Mouse (Mus musculus) kidney, embryonic 14.5 days (tissue): ENCODE results near the gene Tns1. TPM values are rescaled to one million over a fixed set of nuclear protein-coding genes. Genes with fewer than 3 reads are reported as not detected.

Source experiments
- ATAC-seq: fragments of 200-750 bp; cut with Nextera tagmentation; 2 replicates; pipeline ENCODE4 v1.8.0; 2017; ENCODE audit warnings: moderate number of reproducible peaks, mild to moderate bottlenecking, moderate TSS enrichment, moderate library complexity; ENCODE audit not compliant: low FRiP score, low TSS enrichment
- H3K27ac ChIP-seq: fragments of 300-500 bp; sonication (generic); 2 replicates; pipeline ENCODE4 v1.5.1; 2014; ENCODE audit warnings: low read depth, mild to moderate bottlenecking, low read length, moderate library complexity, mixed read lengths
- H3K27me3 ChIP-seq: fragments of 300-500 bp; sonication (generic); 2 replicates; pipeline ENCODE4 v1.6.1; 2014; ENCODE audit warnings: mild to moderate bottlenecking, low read length; ENCODE audit not compliant: control insufficient read depth, insufficient read depth
- H3K36me3 ChIP-seq: fragments of 300-500 bp; sonication (generic); 2 replicates; pipeline ENCODE4 v1.6.1; 2014; ENCODE audit warnings: low read length, mixed read lengths; ENCODE audit not compliant: control insufficient read depth, insufficient read depth
- H3K4me1 ChIP-seq: fragments of 300-500 bp; sonication (generic); 2 replicates; pipeline ENCODE4 v1.6.1; 2014; ENCODE audit warnings: low read length, mixed read lengths; ENCODE audit not compliant: control insufficient read depth, insufficient read depth
- H3K4me2 ChIP-seq: fragments of 300-500 bp; sonication (generic); replicated peaks from 2 replicates; pipeline ENCODE4 v1.6.1; 2014; ENCODE audit warnings: low read depth, mild to moderate bottlenecking, low read length
- H3K4me3 ChIP-seq: fragments of 300-500 bp; sonication (generic); 2 replicates; pipeline ENCODE4 v1.5.1; 2014; ENCODE audit warnings: mild to moderate bottlenecking, low read length
- H3K9ac ChIP-seq: fragments of 300-500 bp; sonication (generic); 2 replicates; pipeline ENCODE4 v1.6.1; 2014; ENCODE audit warnings: low read depth, mild to moderate bottlenecking, low read length, moderate library complexity
- H3K9me3 ChIP-seq: fragments of 300-500 bp; sonication (generic); 2 replicates; pipeline ENCODE4 v1.6.1; 2016; ENCODE audit warnings: low read length; ENCODE audit not compliant: control insufficient read depth
- WGBS: fragments of 180-500 bp; shearing (Covaris S2); extraction: QIAGEN DNeasy Blood & Tissue Kit; methylation state at CpG from one replicate; pipeline ENCODE4 v1.1.7; 2014; 5-methylcytosine and 5-hydroxymethylcytosine counted together
- polyA plus RNA-seq: library from polyadenylated mRNA; unstranded; fragments of >200 nt; fragmentation: Nextera tagmentation; extraction: Ambion mirVana; gene quantifications from 2 replicates; pipeline ENCODE4 v1.2.1, GENCODE M21; 2014

Tns1 gene
- polyA plus RNA-seq, 1 experiment from 2014 or later: 59.2 TPM

GRCm38 (mm10) chr1:73911981-73912380, 212.3 kb downstream of the Tns1 start:
- peaks cover 22% of the 10 kb centered on the region for H3K4me1 ChIP-seq
- no peak for ATAC-seq
- H3K4me3 ChIP-seq: no peak overlapping the region
- WGBS: 75% methylated on average over 8 of the region's 8 CpGs
- peaks cover 11% of the 10 kb centered on the region for H3K36me3 ChIP-seq
- no peak overlapping the region for H3K9ac ChIP-seq
- H3K4me2 ChIP-seq: no peak overlapping the region
- no peaks in the 10 kb centered on the region for H3K27me3 ChIP-seq
- no peak overlapping the region for H3K27ac ChIP-seq
- H3K9me3 ChIP-seq: no peaks in the 10 kb centered on the region

GRCm38 (mm10) chr1:73910701-73911100, 213.5 kb downstream of the Tns1 start:
- peaks cover 24% of the 10 kb centered on the region for H3K4me1 ChIP-seq
- peaks cover 4% of the 10 kb centered on the region; the same call in 1 of the 2 replicates for H3K36me3 ChIP-seq
- no peaks in the 10 kb centered on the region for H3K27me3 ChIP-seq
- H3K9me3 ChIP-seq: no peaks in the 10 kb centered on the region
- WGBS: 29% methylated on average over 8 of the region's 8 CpGs
- ATAC-seq: no peak
- no peak overlapping the region for H3K9ac ChIP-seq
- H3K27ac ChIP-seq: no peak overlapping the region
- no peak overlapping the region for H3K4me3 ChIP-seq
- H3K4me2 ChIP-seq: no peak overlapping the region

GRCm38 (mm10) chr1:73910111-73910510, 214.1 kb downstream of the Tns1 start:
- Histone ChIP-seq H3K36me3 (peaks cover 2% of the 10 kb centered on the region; the same call in 1 of the 2 replicates), H3K27ac (no peak overlapping the region), H3K4me2 (no peak overlapping the region), H3K9me3 (no peaks in the 10 kb centered on the region), H3K27me3 (no peaks in the 10 kb centered on the region), H3K4me3 (no peak overlapping the region), H3K9ac (no peak overlapping the region), H3K4me1 (peaks cover 24% of the 10 kb centered on the region)
- ATAC-seq: no peak
- WGBS: 82% methylated on average over 8 of the region's 8 CpGs

DNA sequence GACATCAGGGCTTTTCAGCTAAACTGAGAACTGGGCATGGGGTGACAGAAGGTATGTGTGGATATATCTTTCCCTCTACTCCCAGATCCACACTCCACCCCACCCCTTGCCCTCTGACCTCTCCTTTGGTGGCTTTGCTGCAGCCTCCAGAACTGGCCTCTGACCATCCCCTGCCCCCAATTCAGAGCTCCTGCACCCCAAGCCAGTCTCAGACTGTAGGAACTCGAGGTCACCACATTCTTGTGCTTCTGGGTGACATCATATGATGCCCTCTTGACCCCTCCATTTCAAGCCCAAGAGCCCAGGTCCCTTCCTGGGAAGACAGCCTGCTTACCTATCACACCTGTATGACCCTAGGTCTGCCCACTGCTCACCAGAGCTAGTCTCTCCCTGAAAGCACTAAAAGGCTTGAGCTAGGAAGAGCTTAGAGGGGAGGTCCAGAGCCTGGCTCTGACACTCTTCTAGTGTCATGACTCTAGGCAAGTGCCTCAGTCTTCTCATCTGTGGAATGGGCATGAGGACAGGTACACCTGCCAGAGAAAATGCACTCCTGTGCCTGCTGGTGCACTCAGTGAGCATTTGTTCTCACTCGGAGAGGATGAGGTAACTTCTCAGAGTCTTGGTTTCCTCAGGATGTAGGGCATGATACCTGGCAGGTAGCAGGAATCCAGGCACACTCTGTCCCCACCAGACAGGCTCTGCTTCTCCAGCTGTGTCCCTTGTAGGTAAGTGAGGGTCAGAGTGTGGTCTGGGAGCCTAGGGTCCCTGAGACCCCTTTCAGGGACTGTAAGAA, 214.9 kb downstream of the Tns1 start:
- Histone ChIP-seq H3K9ac (no peak overlapping the region), H3K4me3 (no peak overlapping the region), H3K4me1 (peaks cover 21% of the 10 kb centered on the region), H3K27ac (no peak overlapping the region), H3K36me3 (peaks cover 2% of the 10 kb centered on the region; the same call in 1 of the 2 replicates), H3K4me2 (no peak overlapping the region), H3K27me3 (no peaks in the 10 kb centered on the region), H3K9me3 (no peaks in the 10 kb centered on the region)
- ATAC-seq: no peak
- WGBS: 57% methylated on average over 2 of the region's 2 CpGs

- WGBS: 49% methylated on average over 13 of the region's 13 CpGs
- Histone ChIP-seq H3K27me3 (no peaks in the 10 kb centered on the region), H3K27ac (no peak overlapping the region), H3K36me3 (peaks cover 2% of the 10 kb centered on the region; the same call in 1 of the 2 replicates), H3K4me1 (peaks cover 19% of the 10 kb centered on the region), H3K4me3 (no peak overlapping the region), H3K9me3 (no peaks in the 10 kb centered on the region), H3K9ac (no peak overlapping the region), H3K4me2 (no peak overlapping the region)
- ATAC-seq: no peak
These were observed 215.9 kb downstream of the Tns1 start for GRCm38 (mm10) chr1:73908081-73908960.

DNA sequence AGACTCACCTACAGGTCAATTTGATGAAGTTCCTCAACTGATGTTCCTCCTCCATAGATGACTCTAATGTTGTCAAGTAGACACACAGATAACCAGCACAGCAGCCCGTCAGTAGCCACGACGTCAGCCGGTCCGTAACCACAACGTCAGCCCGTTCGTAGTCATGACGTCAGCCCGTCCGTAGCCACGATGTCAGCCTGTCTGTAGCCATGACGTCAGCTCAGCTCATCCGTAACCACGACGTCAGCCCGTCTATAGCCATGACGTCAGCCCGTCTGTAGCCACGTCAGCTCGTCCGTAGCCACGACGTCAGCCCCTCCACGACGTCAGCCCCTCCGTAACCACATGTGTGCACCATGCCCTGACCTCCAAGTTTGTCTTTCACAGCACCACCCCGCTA, 217.1 kb downstream of the Tns1 start:
- H3K27me3 ChIP-seq: no peaks in the 10 kb centered on the region
- no peak overlapping the region for H3K27ac ChIP-seq
- H3K4me2 ChIP-seq: no peak overlapping the region
- WGBS: 95% methylated on average over 28 of the region's 28 CpGs
- H3K36me3 ChIP-seq: peaks cover 2% of the 10 kb centered on the region; the same call in 1 of the 2 replicates
- H3K9ac ChIP-seq: no peak overlapping the region
- ATAC-seq: no peak
- H3K4me3 ChIP-seq: no peak overlapping the region
- no peaks in the 10 kb centered on the region for H3K9me3 ChIP-seq
- peaks cover 25% of the 10 kb centered on the region for H3K4me1 ChIP-seq

DNA sequence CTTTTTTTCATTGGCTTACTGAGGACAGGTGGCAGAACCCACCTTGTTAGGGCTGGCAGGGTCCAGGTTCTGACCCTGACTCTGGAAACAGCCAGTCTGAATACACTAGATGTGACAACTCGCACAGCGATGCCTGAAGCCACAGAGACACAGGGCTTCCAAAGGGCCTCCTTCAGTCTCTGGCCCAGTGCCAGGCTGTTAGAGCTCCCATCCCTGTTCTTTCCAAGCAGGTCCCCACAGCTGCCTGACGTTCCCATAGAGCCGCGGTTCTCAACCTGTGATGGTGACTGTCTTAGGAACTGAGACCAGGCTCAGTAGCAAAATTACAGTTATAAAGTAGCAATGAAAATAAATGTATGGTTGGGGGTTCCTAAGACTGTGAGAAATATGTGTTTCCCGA, 217.9 kb downstream of the Tns1 start:
- WGBS: 65% methylated on average over 6 of the region's 6 CpGs
- H3K9me3 ChIP-seq: no peaks in the 10 kb centered on the region
- H3K9ac ChIP-seq: no peak overlapping the region
- no peak overlapping the region for H3K4me2 ChIP-seq
- H3K4me3 ChIP-seq: no peak overlapping the region
- ATAC-seq: no peak
- H3K27ac ChIP-seq: no peak overlapping the region
- no peaks in the 10 kb centered on the region for H3K27me3 ChIP-seq
- no peaks in the 10 kb centered on the region for H3K36me3 ChIP-seq
- H3K4me1 ChIP-seq: peaks cover 25% of the 10 kb centered on the region

- no peak for ATAC-seq
- no peak overlapping the region for H3K4me2 ChIP-seq
- peaks cover 22% of the 10 kb centered on the region for H3K4me1 ChIP-seq
- H3K36me3 ChIP-seq: no peaks in the 10 kb centered on the region
- H3K9ac ChIP-seq: no peak overlapping the region
- no peak overlapping the region for H3K27ac ChIP-seq
- WGBS: 50% methylated on average over 5 of the region's 5 CpGs
- no peak overlapping the region for H3K4me3 ChIP-seq
- H3K27me3 ChIP-seq: no peaks in the 10 kb centered on the region
- no peaks in the 10 kb centered on the region for H3K9me3 ChIP-seq
These were observed 218.4 kb downstream of the Tns1 start for GRCm38 (mm10) chr1:73905811-73906190.
